Mouse (Mus musculus) embryonic facial prominence, embryonic 14.5 days (tissue): ENCODE measurements around the gene Macrod2. TPM values are rescaled to one million over a fixed set of nuclear protein-coding genes. Genes with fewer than 3 reads are reported as not detected.

ENCODE experiments used
- ATAC-seq: fragments of 200-750 bp; cut with Nextera tagmentation; 2 replicates; pipeline ENCODE4 v1.8.0; 2017; ENCODE audit warnings: low read depth, moderate number of reproducible peaks, moderate TSS enrichment
- DNase-seq: peaks from one replicate; pipeline ENCODE4 v3.0.0-alpha.2; 2015; ENCODE audit warnings: low spot score
- H3K27ac ChIP-seq: fragments of 300-500 bp; sonication (generic); replicated peaks from 2 replicates; pipeline ENCODE4 v1.5.1; 2014; ENCODE audit warnings: low read depth, mild to moderate bottlenecking, low read length, moderate library complexity
- H3K27me3 ChIP-seq: fragments of 300-500 bp; sonication (generic); replicated peaks from 2 replicates; pipeline ENCODE4 v1.6.1; 2014; ENCODE audit warnings: low read length; ENCODE audit not compliant: control insufficient read depth, insufficient read depth
- H3K36me3 ChIP-seq: fragments of 300-500 bp; sonication (generic); 2 replicates; pipeline ENCODE4 v1.6.1; 2014; ENCODE audit warnings: low read length, mixed read lengths; ENCODE audit not compliant: control insufficient read depth, insufficient read depth
- H3K4me1 ChIP-seq: fragments of 300-500 bp; sonication (generic); 2 replicates; pipeline ENCODE4 v1.6.1; 2014; ENCODE audit warnings: antibody characterized with exemption, low read length; ENCODE audit not compliant: control insufficient read depth, insufficient read depth
- H3K4me2 ChIP-seq: fragments of 300-500 bp; sonication (generic); 2 replicates; pipeline ENCODE4 v1.6.1; 2014; ENCODE audit warnings: low read depth, mild to moderate bottlenecking, low read length, moderate library complexity, mixed read lengths
- H3K4me3 ChIP-seq: fragments of 300-500 bp; sonication (generic); 2 replicates; pipeline ENCODE4 v1.5.1; 2014; ENCODE audit warnings: low read depth, mild to moderate bottlenecking, low read length
- H3K9ac ChIP-seq: fragments of 300-500 bp; sonication (generic); 2 replicates; pipeline ENCODE4 v1.6.1; 2014; ENCODE audit warnings: low read depth, mild to moderate bottlenecking, low read length, moderate library complexity, mixed read lengths
- H3K9me3 ChIP-seq: fragments of 300-500 bp; sonication (generic); 2 replicates; pipeline ENCODE4 v1.6.1; 2016; ENCODE audit warnings: low read length; ENCODE audit not compliant: control insufficient read depth
- WGBS: fragments of 180-500 bp; shearing (Covaris S2); extraction: QIAGEN DNeasy Blood & Tissue Kit; methylation state at CpG from one replicate; pipeline ENCODE4 v1.1.7; 2014; 5-methylcytosine and 5-hydroxymethylcytosine counted together
- polyA plus RNA-seq: library from polyadenylated mRNA; unstranded; fragments of >200 nt; fragmentation: Nextera tagmentation; extraction: Ambion mirVana; gene quantifications from 2 replicates; pipeline ENCODE4 v1.2.1, GENCODE M21; 2014

Gene Macrod2
- polyA plus RNA-seq, 1 experiment from 2014 or later, result 29.2 TPM

- H3K27me3 ChIP-seq, result no peaks in the 10 kb centered on the region
- WGBS, result 71% methylated on average over 1 of the region's 1 CpGs
- no peak overlapping the region for H3K9ac ChIP-seq
- ATAC-seq (no peak), DNase-seq (no peak)
- H3K4me3 ChIP-seq, result no peak overlapping the region
- no peak overlapping the region for H3K4me2 ChIP-seq
- no peak overlapping the region for H3K27ac ChIP-seq
- H3K36me3 ChIP-seq, result no peaks in the 10 kb centered on the region
- H3K9me3 ChIP-seq, result no peaks in the 10 kb centered on the region
- no peaks in the 10 kb centered on the region for H3K4me1 ChIP-seq
Measured at GRCm38 (mm10) chr2:141962868-141963267, 1567.8 kb downstream of the Macrod2 start.

GRCm38 (mm10) chr2:141983664-141984395 is 1588.7 kb downstream of the Macrod2 start:
- ATAC-seq (no peak), DNase-seq (no peak)
- Histone ChIP-seq H3K9ac (no peak overlapping the region), H3K9me3 (no peaks in the 10 kb centered on the region), H3K27me3 (no peaks in the 10 kb centered on the region), H3K4me2 (no peak overlapping the region), H3K4me3 (no peak overlapping the region), H3K4me1 (no peaks in the 10 kb centered on the region), H3K27ac (no peak overlapping the region), H3K36me3 (no peaks in the 10 kb centered on the region)
- WGBS, result 76% methylated on average over 7 of the region's 7 CpGs

- Histone ChIP-seq H3K9me3 (no peaks in the 10 kb centered on the region), H3K36me3 (no peaks in the 10 kb centered on the region), H3K27ac (no peak overlapping the region), H3K4me2 (no peak overlapping the region), H3K27me3 (no peaks in the 10 kb centered on the region), H3K4me1 (0 out of 2 replicates have a peak, but pooled peaks cover 4% of the 10 kb centered on the region), H3K9ac (no peak overlapping the region), H3K4me3 (no peak overlapping the region)
- no peak for ATAC-seq
- WGBS, result 75% methylated on average over 6 of the region's 6 CpGs
- peak; percentile 60 for DNase-seq
Measured at GRCm38 (mm10) chr2:141998901-141999300, 1603.8 kb downstream of the Macrod2 start.

- ATAC-seq (no peak), DNase-seq (peak; percentile 32)
- WGBS, result 36% methylated on average over 4 of the region's 4 CpGs
- Histone ChIP-seq H3K9me3 (no peaks in the 10 kb centered on the region), H3K4me2 (no peak overlapping the region), H3K9ac (no peak overlapping the region), H3K27me3 (no peaks in the 10 kb centered on the region), H3K27ac (no peak overlapping the region), H3K36me3 (no peaks in the 10 kb centered on the region), H3K4me1 (no peaks in the 10 kb centered on the region), H3K4me3 (no peak overlapping the region)
Measured at GRCm38 (mm10) chr2:142024534-142025155, 1629.5 kb downstream of the Macrod2 start.

GRCm38 (mm10) chr2:142026721-142027120 is 1631.6 kb downstream of the Macrod2 start:
- H3K4me1 ChIP-seq, result no peaks in the 10 kb centered on the region
- H3K27ac ChIP-seq, result no peak overlapping the region
- no peak overlapping the region for H3K9ac ChIP-seq
- H3K36me3 ChIP-seq, result no peaks in the 10 kb centered on the region
- no peaks in the 10 kb centered on the region for H3K9me3 ChIP-seq
- ATAC-seq, result no peak
- no peak overlapping the region for H3K4me3 ChIP-seq
- no peak overlapping the region for H3K4me2 ChIP-seq
- no peak for DNase-seq
- H3K27me3 ChIP-seq, result no peaks in the 10 kb centered on the region

GRCm38 (mm10) chr2:142030756-142031646 is 1635.9 kb downstream of the Macrod2 start:
- DNase-seq (no peak), ATAC-seq (no peak)
- no peaks in the 10 kb centered on the region for H3K4me1 ChIP-seq
- H3K27ac ChIP-seq, result no peak overlapping the region
- H3K9me3 ChIP-seq, result no peaks in the 10 kb centered on the region
- no peaks in the 10 kb centered on the region for H3K27me3 ChIP-seq
- no peak overlapping the region for H3K9ac ChIP-seq
- H3K4me3 ChIP-seq, result no peak overlapping the region
- WGBS, result 56% methylated on average over 10 of the region's 10 CpGs
- no peaks in the 10 kb centered on the region for H3K36me3 ChIP-seq
- no peak overlapping the region for H3K4me2 ChIP-seq

- ATAC-seq, result no peak
- Histone ChIP-seq H3K9ac (no peak overlapping the region), H3K4me3 (no peak overlapping the region), H3K9me3 (no peaks in the 10 kb centered on the region), H3K4me1 (peaks cover 8% of the 10 kb centered on the region; the same call in 1 of the 2 replicates), H3K27me3 (no peaks in the 10 kb centered on the region), H3K4me2 (no peak overlapping the region), H3K36me3 (no peaks in the 10 kb centered on the region), H3K27ac (no peak overlapping the region)
- WGBS, result 88% methylated on average over 6 of the region's 6 CpGs
- DNase-seq, result no peak
Measured at GRCm38 (mm10) chr2:142055576-142055975, 1660.5 kb downstream of the Macrod2 start.

GRCm38 (mm10) chr2:142057889-142058750 is 1663.0 kb downstream of the Macrod2 start:
- Histone ChIP-seq H3K4me2 (peak overlapping the region; percentile 48), H3K9me3 (no peaks in the 10 kb centered on the region), H3K27me3 (no peaks in the 10 kb centered on the region), H3K4me3 (peak overlapping the region; percentile 7; the same call in 1 of the 2 replicates), H3K27ac (peak overlapping the region; percentile 66), H3K36me3 (no peaks in the 10 kb centered on the region), H3K4me1 (peaks cover 8% of the 10 kb centered on the region; the same call in 1 of the 2 replicates), H3K9ac (peak overlapping the region; percentile 17; the same call in 1 of the 2 replicates)
- WGBS, result 11% methylated on average over 14 of the region's 14 CpGs
- peak; percentile 82 for ATAC-seq
- DNase-seq, result peak; percentile 89
